Mouse (Mus musculus) kidney, embryonic 14.5 days (tissue): ENCODE results near the gene Tbx15. TPM values are rescaled to one million over a fixed set of nuclear protein-coding genes. Genes with fewer than 3 reads are reported as not detected.

Experiments used
- ATAC-seq: fragments of 200-750 bp; cut with Nextera tagmentation; 2 replicates; pipeline ENCODE4 v1.8.0; 2017; ENCODE audit warnings: moderate number of reproducible peaks, mild to moderate bottlenecking, moderate TSS enrichment, moderate library complexity; ENCODE audit not compliant: low FRiP score, low TSS enrichment
- H3K27ac ChIP-seq: fragments of 300-500 bp; sonication (generic); 2 replicates; pipeline ENCODE4 v1.5.1; 2014; ENCODE audit warnings: low read depth, mild to moderate bottlenecking, low read length, moderate library complexity, mixed read lengths
- H3K27me3 ChIP-seq: fragments of 300-500 bp; sonication (generic); 2 replicates; pipeline ENCODE4 v1.6.1; 2014; ENCODE audit warnings: mild to moderate bottlenecking, low read length; ENCODE audit not compliant: control insufficient read depth, insufficient read depth
- H3K36me3 ChIP-seq: fragments of 300-500 bp; sonication (generic); 2 replicates; pipeline ENCODE4 v1.6.1; 2014; ENCODE audit warnings: low read length, mixed read lengths; ENCODE audit not compliant: control insufficient read depth, insufficient read depth
- H3K4me1 ChIP-seq: fragments of 300-500 bp; sonication (generic); 2 replicates; pipeline ENCODE4 v1.6.1; 2014; ENCODE audit warnings: low read length, mixed read lengths; ENCODE audit not compliant: control insufficient read depth, insufficient read depth
- H3K4me2 ChIP-seq: fragments of 300-500 bp; sonication (generic); replicated peaks from 2 replicates; pipeline ENCODE4 v1.6.1; 2014; ENCODE audit warnings: low read depth, mild to moderate bottlenecking, low read length
- H3K4me3 ChIP-seq: fragments of 300-500 bp; sonication (generic); 2 replicates; pipeline ENCODE4 v1.5.1; 2014; ENCODE audit warnings: mild to moderate bottlenecking, low read length
- H3K9ac ChIP-seq: fragments of 300-500 bp; sonication (generic); 2 replicates; pipeline ENCODE4 v1.6.1; 2014; ENCODE audit warnings: low read depth, mild to moderate bottlenecking, low read length, moderate library complexity
- H3K9me3 ChIP-seq: fragments of 300-500 bp; sonication (generic); 2 replicates; pipeline ENCODE4 v1.6.1; 2016; ENCODE audit warnings: low read length; ENCODE audit not compliant: control insufficient read depth
- WGBS: fragments of 180-500 bp; shearing (Covaris S2); extraction: QIAGEN DNeasy Blood & Tissue Kit; methylation state at CpG from one replicate; pipeline ENCODE4 v1.1.7; 2014; 5-methylcytosine and 5-hydroxymethylcytosine counted together
- polyA plus RNA-seq: library from polyadenylated mRNA; unstranded; fragments of >200 nt; fragmentation: Nextera tagmentation; extraction: Ambion mirVana; gene quantifications from 2 replicates; pipeline ENCODE4 v1.2.1, GENCODE M21; 2014

The Tbx15 gene
- 0.09 TPM in 1 of 2 replicates, not detected in the other for polyA plus RNA-seq

- 1% methylated on average over 19 of the region's 20 CpGs for WGBS
- Histone ChIP-seq H3K27ac (no peak within 1 kb of the TSS), H3K9ac (no peak within 1 kb of the TSS), H3K36me3 (no peaks in the 10 kb centered on the region), H3K4me2 (peak within 1 kb of the TSS; percentile 1; the same call in 1 of the 2 replicates), H3K4me1 (no peaks in the 10 kb centered on the region), H3K4me3 (peak within 1 kb of the TSS; percentile 15), H3K9me3 (no peaks in the 10 kb centered on the region), H3K27me3 (peaks cover 97% of the 10 kb centered on the region)
- ATAC-seq = 0 out of 2 replicates have a peak, but pooled peaks have one; percentile 3
Measured at GRCm38 (mm10) chr3:99240213-99240720, at the start of gene Tbx15. Tbx15 (plus strand) TSS chr3:99240381.

GRCm38 (mm10) chr3:99193576-99193975 is 46.6 kb upstream of the Tbx15 start:
- H3K9me3 ChIP-seq = no peaks in the 10 kb centered on the region
- 87% methylated on average over 4 of the region's 4 CpGs for WGBS
- H3K4me3 ChIP-seq = no peak overlapping the region
- no peak for ATAC-seq
- no peak overlapping the region for H3K4me2 ChIP-seq
- H3K9ac ChIP-seq = no peak overlapping the region
- no peak overlapping the region for H3K27ac ChIP-seq
- H3K27me3 ChIP-seq = no peaks in the 10 kb centered on the region
- no peaks in the 10 kb centered on the region for H3K4me1 ChIP-seq
- H3K36me3 ChIP-seq = no peaks in the 10 kb centered on the region

GRCm38 (mm10) chr3:99203331-99203730 is 36.9 kb upstream of the Tbx15 start:
- H3K4me1 ChIP-seq = no peaks in the 10 kb centered on the region
- no peaks in the 10 kb centered on the region for H3K9me3 ChIP-seq
- no peak for ATAC-seq
- H3K36me3 ChIP-seq = no peaks in the 10 kb centered on the region
- H3K27ac ChIP-seq = no peak overlapping the region
- no peak overlapping the region for H3K4me3 ChIP-seq
- H3K4me2 ChIP-seq = no peak overlapping the region
- H3K9ac ChIP-seq = no peak overlapping the region
- H3K27me3 ChIP-seq = no peaks in the 10 kb centered on the region

- no peaks in the 10 kb centered on the region for H3K9me3 ChIP-seq
- 26% methylated on average over 1 of the region's 1 CpGs for WGBS
- no peak overlapping the region for H3K27ac ChIP-seq
- no peak overlapping the region for H3K4me3 ChIP-seq
- no peak for ATAC-seq
- H3K27me3 ChIP-seq = no peaks in the 10 kb centered on the region
- no peaks in the 10 kb centered on the region for H3K4me1 ChIP-seq
- H3K9ac ChIP-seq = no peak overlapping the region
- no peak overlapping the region for H3K4me2 ChIP-seq
- H3K36me3 ChIP-seq = no peaks in the 10 kb centered on the region
Measured at GRCm38 (mm10) chr3:99208416-99208815, 31.8 kb upstream of the Tbx15 start.

- H3K4me1 ChIP-seq = no peaks in the 10 kb centered on the region
- H3K36me3 ChIP-seq = no peaks in the 10 kb centered on the region
- no peak overlapping the region for H3K4me2 ChIP-seq
- no peak for ATAC-seq
- H3K9ac ChIP-seq = no peak overlapping the region
- no peak overlapping the region for H3K4me3 ChIP-seq
- 24% methylated on average over 14 of the region's 14 CpGs for WGBS
- no peaks in the 10 kb centered on the region for H3K27me3 ChIP-seq
- H3K27ac ChIP-seq = no peak overlapping the region
- no peaks in the 10 kb centered on the region for H3K9me3 ChIP-seq
Measured at GRCm38 (mm10) chr3:99211105-99211698, 29.0 kb upstream of the Tbx15 start.

- Histone ChIP-seq H3K9me3 (no peaks in the 10 kb centered on the region), H3K4me1 (no peaks in the 10 kb centered on the region), H3K36me3 (no peaks in the 10 kb centered on the region), H3K4me2 (no peak overlapping the region), H3K4me3 (no peak overlapping the region), H3K9ac (no peak overlapping the region), H3K27ac (no peak overlapping the region), H3K27me3 (no peaks in the 10 kb centered on the region)
- 85% methylated on average over 2 of the region's 2 CpGs for WGBS
- no peak for ATAC-seq
Measured at GRCm38 (mm10) chr3:99227807-99228206, 12.4 kb upstream of the Tbx15 start.

- 3% methylated on average over 20 of the region's 20 CpGs for WGBS
- 0 out of 2 replicates have a peak overlapping the region, but pooled peaks have one; percentile 4 for H3K4me3 ChIP-seq
Measured at GRCm38 (mm10) chr3:99233393-99234318, 6.5 kb upstream of the Tbx15 start.

GRCm38 (mm10) chr3:99234319-99234869 is 5.8 kb upstream of the Tbx15 start:
- no peak overlapping the region for H3K9ac ChIP-seq
- H3K9me3 ChIP-seq = no peaks in the 10 kb centered on the region
- H3K4me3 ChIP-seq = 0 out of 2 replicates have a peak overlapping the region, but pooled peaks have one; percentile 4
- ATAC-seq = 0 out of 2 replicates have a peak, but pooled peaks have one; percentile 25
- WGBS = 2% methylated on average over 17 of the region's 17 CpGs
- no peaks in the 10 kb centered on the region for H3K36me3 ChIP-seq
- no peak overlapping the region for H3K27ac ChIP-seq
- H3K4me2 ChIP-seq = peak overlapping the region; percentile 23
- H3K27me3 ChIP-seq = peaks cover 64% of the 10 kb centered on the region
- no peaks in the 10 kb centered on the region for H3K4me1 ChIP-seq

More at GRCm38 (mm10) chr3:99233393-99234318, 6.5 kb upstream of the Tbx15 start:
- no peak overlapping the region for H3K27ac ChIP-seq
- ATAC-seq = peak; percentile 56
- no peaks in the 10 kb centered on the region for H3K4me1 ChIP-seq
- no peak overlapping the region for H3K9ac ChIP-seq
- no peaks in the 10 kb centered on the region for H3K36me3 ChIP-seq
- H3K27me3 ChIP-seq = peaks cover 56% of the 10 kb centered on the region
- H3K9me3 ChIP-seq = no peaks in the 10 kb centered on the region
- H3K4me2 ChIP-seq = peak overlapping the region; percentile 23
